Mouse (Mus musculus) ES-Bruce4 (cell line): ENCODE results near the gene Slc35d3. TPM values are rescaled to one million over a fixed set of nuclear protein-coding genes. Genes with fewer than 3 reads are reported as not detected.

Experiments used
- H3K27ac ChIP-seq: 2 replicates; pipeline ENCODE4 v1.5.1; 2012; ENCODE audit warnings: low read length, inconsistent platforms; ENCODE audit not compliant: insufficient read depth
- H3K27me3 ChIP-seq: 2 replicates; pipeline ENCODE4 v1.6.1; 2012; ENCODE audit warnings: mild to moderate bottlenecking, low read length, inconsistent platforms; ENCODE audit not compliant: control insufficient read depth, poor library complexity, insufficient read depth, severe bottlenecking
- H3K36me3 ChIP-seq: 2 replicates; pipeline ENCODE4 v1.6.1; 2012; ENCODE audit warnings: inconsistent platforms, mild to moderate bottlenecking, low read length, moderate library complexity; ENCODE audit not compliant: control insufficient read depth, poor library complexity, insufficient read depth, severe bottlenecking
- H3K4me1 ChIP-seq: one replicate; pipeline ENCODE4 v1.8.1; 2011; ENCODE audit warnings: low read length; ENCODE audit not compliant: control insufficient read depth, insufficient read depth
- H3K4me3 ChIP-seq: 2 replicates; pipeline ENCODE4 v1.5.1; 2011; ENCODE audit warnings: low read depth, mild to moderate bottlenecking, low read length
- H3K9ac ChIP-seq: 2 replicates; pipeline ENCODE4 v1.6.1; 2012; ENCODE audit warnings: low read depth, mild to moderate bottlenecking, inconsistent platforms; ENCODE audit not compliant: poor library complexity, severe bottlenecking
- H3K9me3 ChIP-seq: replicated peaks from 2 replicates; pipeline ENCODE4 v1.6.1; 2012; ENCODE audit warnings: mild to moderate bottlenecking, low read length, inconsistent platforms; ENCODE audit not compliant: control insufficient read depth, poor library complexity, insufficient read depth, severe bottlenecking
- CTCF ChIP-seq: IDR thresholded peaks from one replicate; pipeline ENCODE4 v1.8.1; 2011; ENCODE audit warnings: low read depth, low read length
- EP300 ChIP-seq: IDR thresholded peaks from 2 replicates; pipeline ENCODE4 v1.6.1; 2011; ENCODE audit warnings: low read depth, low read length; ENCODE audit not compliant: insufficient read depth
- POLR2A ChIP-seq: IDR thresholded peaks from one replicate; pipeline ENCODE4 v1.8.1; 2011; ENCODE audit warnings: low read length; ENCODE audit not compliant: insufficient read depth
- polyA plus RNA-seq: library from polyadenylated mRNA; stranded (reverse); fragments of >200 nt; gene quantifications from 2 replicates; pipeline ENCODE4 v1.2.4, GENCODE M21; 2011; ENCODE audit warnings: low read depth; ENCODE audit not compliant: missing spikeins, insufficient read depth, insufficient read length

Gene Slc35d3
- polyA plus RNA-seq, 1 experiment = not detected

- no peak for TF ChIP-seq CTCF
- TF ChIP-seq EP300 = no peak
- no peak for TF ChIP-seq POLR2A
- H3K27ac ChIP-seq = no peak overlapping the region
- H3K4me1 ChIP-seq = no peaks in the 10 kb centered on the region
Measured at GRCm38 (mm10) chr10:19886249-19886648, 35.0 kb upstream of the Slc35d3 start.

GRCm38 (mm10) chr10:19884409-19884808 lies 33.1 kb upstream of the Slc35d3 start:
- no peaks in the 10 kb centered on the region for H3K9me3 ChIP-seq
- no peak overlapping the region for H3K4me3 ChIP-seq
- H3K9ac ChIP-seq = no peak overlapping the region
- H3K27me3 ChIP-seq = no peaks in the 10 kb centered on the region
- no peaks in the 10 kb centered on the region for H3K4me1 ChIP-seq
- TF ChIP-seq CTCF = no peak
- no peak for TF ChIP-seq POLR2A
- TF ChIP-seq EP300 = no peak
- no peak overlapping the region for H3K27ac ChIP-seq
- H3K36me3 ChIP-seq = no peaks in the 10 kb centered on the region; the same call in 1 of the 2 replicates

More at GRCm38 (mm10) chr10:19886249-19886648, 35.0 kb upstream of the Slc35d3 start:
- no peak overlapping the region for H3K9ac ChIP-seq
- H3K4me3 ChIP-seq = no peak overlapping the region
- no peaks in the 10 kb centered on the region for H3K27me3 ChIP-seq
- no peaks in the 10 kb centered on the region; the same call in 1 of the 2 replicates for H3K36me3 ChIP-seq
- H3K9me3 ChIP-seq = no peaks in the 10 kb centered on the region

GRCm38 (mm10) chr10:19880437-19880836 lies 29.2 kb upstream of the Slc35d3 start:
- no peak for TF ChIP-seq POLR2A
- TF ChIP-seq CTCF = no peak
- TF ChIP-seq EP300 = no peak
- no peaks in the 10 kb centered on the region for H3K36me3 ChIP-seq

GRCm38 (mm10) chr10:19879161-19879560 lies 27.9 kb upstream of the Slc35d3 start:
- Histone ChIP-seq H3K27me3 (no peaks in the 10 kb centered on the region), H3K9ac (no peak overlapping the region), H3K36me3 (no peaks in the 10 kb centered on the region), H3K4me3 (no peak overlapping the region), H3K4me1 (no peaks in the 10 kb centered on the region), H3K9me3 (no peaks in the 10 kb centered on the region), H3K27ac (no peak overlapping the region)
- TF ChIP-seq POLR2A (no peak), CTCF (no peak), EP300 (no peak)

More at GRCm38 (mm10) chr10:19880437-19880836, 29.2 kb upstream of the Slc35d3 start:
- Histone ChIP-seq H3K4me3 (no peak overlapping the region), H3K9me3 (no peaks in the 10 kb centered on the region), H3K27ac (no peak overlapping the region), H3K4me1 (no peaks in the 10 kb centered on the region), H3K9ac (no peak overlapping the region), H3K27me3 (no peaks in the 10 kb centered on the region)

- H3K36me3 ChIP-seq = no peaks in the 10 kb centered on the region
- no peak overlapping the region for H3K4me3 ChIP-seq
- TF ChIP-seq CTCF (no peak), POLR2A (no peak), EP300 (no peak)
- no peaks in the 10 kb centered on the region for H3K9me3 ChIP-seq
- no peak overlapping the region for H3K27ac ChIP-seq
- no peaks in the 10 kb centered on the region for H3K4me1 ChIP-seq
- no peak overlapping the region for H3K9ac ChIP-seq
- no peaks in the 10 kb centered on the region for H3K27me3 ChIP-seq
Measured at GRCm38 (mm10) chr10:19877679-19878078, 26.4 kb upstream of the Slc35d3 start.

GRCm38 (mm10) chr10:19877257-19877656 lies 26.0 kb upstream of the Slc35d3 start:
- Histone ChIP-seq H3K9ac (no peak overlapping the region), H3K27ac (no peak overlapping the region), H3K36me3 (no peaks in the 10 kb centered on the region), H3K9me3 (no peaks in the 10 kb centered on the region), H3K4me1 (no peaks in the 10 kb centered on the region), H3K4me3 (no peak overlapping the region), H3K27me3 (no peaks in the 10 kb centered on the region)
- TF ChIP-seq POLR2A = no peak
- TF ChIP-seq CTCF = no peak
- TF ChIP-seq EP300 = no peak
